Mouse (Mus musculus) ES-Bruce4 (cell line): ENCODE results near the gene Taar7f.

ENCODE experiments used
- CTCF ChIP-seq: IDR thresholded peaks from one replicate; pipeline ENCODE4 v1.8.1; 2011; ENCODE audit warnings: low read depth, low read length
- POLR2A ChIP-seq: IDR thresholded peaks from one replicate; pipeline ENCODE4 v1.8.1; 2011; ENCODE audit warnings: low read length; ENCODE audit not compliant: insufficient read depth

DNA sequence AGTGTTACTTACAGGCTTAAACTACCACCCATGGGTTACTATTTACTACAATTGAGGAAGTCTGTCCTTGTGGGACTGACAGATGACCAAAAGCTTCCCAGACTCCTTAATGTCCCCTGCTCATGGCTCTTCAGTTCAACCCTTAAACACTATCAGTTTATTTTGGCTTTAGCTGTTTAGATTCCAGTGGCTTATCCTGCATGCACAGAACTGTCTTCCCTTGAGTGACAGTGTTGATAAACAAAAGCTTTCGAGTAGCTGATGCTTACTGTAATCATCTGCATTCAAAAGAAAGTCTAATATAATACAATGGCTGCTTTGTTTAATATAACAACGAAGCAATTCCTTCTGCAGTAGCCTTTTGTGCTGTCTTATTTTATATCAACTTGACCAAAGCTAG is 42.3 kb upstream of the Taar7f start:
- TF ChIP-seq CTCF (no peak), POLR2A (no peak)
